9 mouse cellular contexts compared by ENCODE assay signal in genomic region chr6:54591778-54592177, GRCm38 (mm10). TPM values are rescaled to one million over a fixed set of nuclear protein-coding genes. Genes with fewer than 3 reads are reported as not detected.
DNase-seq lines count a peak whose midpoint lies in the region; ATAC-seq lines count a peak whose summit lies in the region.
"Had no signal": no experiment of that assay in that cellular context is flagged by ENCODE, and none has a peak within 500 bp of the region (broad histone marks: within the 10 kb centered on the region; RNA-seq: fewer than 3 reads in every experiment).

No protein-coding gene starts in this region.

- no peak overlapping the region for H3K27ac ChIP-seq in liver, embryonic 11.5 days (ENCODE audit: low read depth, low read length)
- H3K27ac ChIP-seq in hindbrain, embryonic 13.5 days = no peak overlapping the region
- H3K27ac ChIP-seq in lung, embryonic 16.5 days (ENCODE audit: low read length) = 0 out of 2 replicates have a peak overlapping the region, but pooled peaks have one; percentile 4

- ATAC-seq in liver, embryonic 11.5 days (replicated peaks; ENCODE audit: low FRiP score) = no peak
- no peak for ATAC-seq in hindbrain, embryonic 13.5 days (ENCODE audit: low FRiP score)
- no peak for ATAC-seq in lung, embryonic 16.5 days (ENCODE audit: low read depth)

- DNase-seq in liver, embryonic 11.5 days (ENCODE audit: low spot score) = no peak
- no peak for DNase-seq in liver
- no peak for DNase-seq in urinary bladder, postnatal 25 days (ENCODE audit: low spot score)
- no peak for DNase-seq in ovary, postnatal 36 days (ENCODE audit: low spot score)
- DNase-seq in frontal cortex, postnatal 36 days (ENCODE audit: low spot score in 2 of 2) = no peak
- no peak for DNase-seq in thymus, postnatal 36 days
- DNase-seq: cerebellum, adult 8-10 months had no signal

- peak overlapping the region; percentile 10; the same call in 1 of the 2 replicates for H3K4me3 ChIP-seq in liver, embryonic 11.5 days (ENCODE audit: low read depth, low read length)
- H3K4me3 ChIP-seq in hindbrain, embryonic 13.5 days = peak overlapping the region; percentile 12; the same call in 1 of the 2 replicates
- peak overlapping the region; percentile 31 for H3K4me3 ChIP-seq in lung, embryonic 16.5 days (ENCODE audit: low read length)

- H3K36me3 ChIP-seq in liver, embryonic 11.5 days (ENCODE audit: control insufficient read depth, insufficient read depth, low read length) = no peaks in the 10 kb centered on the region
- no peaks in the 10 kb centered on the region for H3K36me3 ChIP-seq in hindbrain, embryonic 13.5 days
- H3K36me3 ChIP-seq in lung, embryonic 16.5 days (ENCODE audit: control insufficient read depth, insufficient read depth, low read length) = no peaks in the 10 kb centered on the region

- no peaks in the 10 kb centered on the region for H3K9me3 ChIP-seq in liver, embryonic 11.5 days (ENCODE audit: control insufficient read depth, low read length)
- no peaks in the 10 kb centered on the region for H3K9me3 ChIP-seq in hindbrain, embryonic 13.5 days
- H3K9me3 ChIP-seq in lung, embryonic 16.5 days (ENCODE audit: control insufficient read depth, low read length) = no peaks in the 10 kb centered on the region

- peaks cover 7% of the 10 kb centered on the region for H3K4me1 ChIP-seq in liver, embryonic 11.5 days (replicated peaks; ENCODE audit: control insufficient read depth, insufficient read depth, low read length)
- peaks cover 32% of the 10 kb centered on the region for H3K4me1 ChIP-seq in hindbrain, embryonic 13.5 days (replicated peaks)
- H3K4me1 ChIP-seq in lung, embryonic 16.5 days (replicated peaks; ENCODE audit: control insufficient read depth, insufficient read depth, low read length) = peaks cover 19% of the 10 kb centered on the region

- H3K4me2 ChIP-seq in liver, embryonic 11.5 days = peak overlapping the region; percentile 50
- peak overlapping the region; percentile 23 for H3K4me2 ChIP-seq in hindbrain, embryonic 13.5 days
- peak overlapping the region; percentile 50 for H3K4me2 ChIP-seq in lung, embryonic 16.5 days (ENCODE audit: low read depth, low read length)

- no peaks in the 10 kb centered on the region for H3K27me3 ChIP-seq in liver, embryonic 11.5 days (replicated peaks; ENCODE audit: control insufficient read depth, insufficient read depth, low read length)
- H3K27me3 ChIP-seq in hindbrain, embryonic 13.5 days = 0 out of 2 replicates have a peak, but pooled peaks cover 10% of the 10 kb centered on the region
- no peaks in the 10 kb centered on the region for H3K27me3 ChIP-seq in lung, embryonic 16.5 days (ENCODE audit: control insufficient read depth, insufficient read depth, low read depth, low read length)

- H3K9ac ChIP-seq in liver, embryonic 11.5 days (ENCODE audit: low read depth, low read length) = no peak overlapping the region
- no peak overlapping the region for H3K9ac ChIP-seq in hindbrain, embryonic 13.5 days
- 0 out of 2 replicates have a peak overlapping the region, but pooled peaks have one; percentile 31 for H3K9ac ChIP-seq in lung, embryonic 16.5 days (ENCODE audit: low read length)

- WGBS in liver, embryonic 11.5 days = 60% methylated on average over 6 of the region's 6 CpGs
- WGBS in hindbrain, embryonic 13.5 days = 50% methylated on average over 6 of the region's 6 CpGs
- 34% methylated on average over 6 of the region's 6 CpGs for WGBS in lung, embryonic 16.5 days

RNA-seq across cellular contexts. Expression of gene Plekha8, which starts 3.1 kb away (rescaled TPM):
- polyA plus RNA-seq in liver, embryonic 11.5 days (2014; fragmentation: Nextera tagmentation; extraction: Ambion mirVana) = 7.9 and 9.7 TPM in 2 replicates
- polyA plus RNA-seq in hindbrain, embryonic 13.5 days (2015; fragmentation: Nextera tagmentation; extraction: Ambion mirVana) = 8.8 and 9.2 TPM in 2 replicates
- polyA plus RNA-seq in lung, embryonic 16.5 days (2015; fragmentation: Nextera tagmentation; extraction: Ambion mirVana) = 6.5 and 7.1 TPM in 2 replicates

RNA-seq across cellular contexts. Expression of gene Fkbp14, which starts 5.3 kb away (rescaled TPM):
- polyA plus RNA-seq in liver, embryonic 11.5 days (2014; fragmentation: Nextera tagmentation; extraction: Ambion mirVana) = 11.0 and 11.9 TPM in 2 replicates
- 10.6 and 11.9 TPM in 2 replicates for polyA plus RNA-seq in hindbrain, embryonic 13.5 days (2015; fragmentation: Nextera tagmentation; extraction: Ambion mirVana)
- 25.0 and 25.4 TPM in 2 replicates for polyA plus RNA-seq in lung, embryonic 16.5 days (2015; fragmentation: Nextera tagmentation; extraction: Ambion mirVana)

RNA-seq across cellular contexts. Expression of gene Scrn1, which starts 25.5 kb away (rescaled TPM):
- polyA plus RNA-seq in liver, embryonic 11.5 days (2014; fragmentation: Nextera tagmentation; extraction: Ambion mirVana) = 2.9 and 3.0 TPM in 2 replicates
- polyA plus RNA-seq in hindbrain, embryonic 13.5 days (2015; fragmentation: Nextera tagmentation; extraction: Ambion mirVana) = 87.1 and 91.6 TPM in 2 replicates
- 2.7 TPM in 2 replicates for polyA plus RNA-seq in lung, embryonic 16.5 days (2015; fragmentation: Nextera tagmentation; extraction: Ambion mirVana)

Comparison
In these comparisons a context has a peak if more than half of its experiments do, and no peak if none do; other contexts are left out.
1. RNA of gene Scrn1, which starts 25.5 kb away (polyA plus RNA-seq): 87.1 to 91.6 TPM in hindbrain, embryonic 13.5 days; 2.9 to 3.0 TPM in liver, embryonic 11.5 days and 2.7 TPM in lung, embryonic 16.5 days; every median in the first group is over 10 times any median in the second.
2. Peak in every context shown above with its lines, with median percentiles within 50 percentile points of each other: H3K4me2 ChIP-seq and H3K4me3 ChIP-seq.